In the genomic region with DNA sequence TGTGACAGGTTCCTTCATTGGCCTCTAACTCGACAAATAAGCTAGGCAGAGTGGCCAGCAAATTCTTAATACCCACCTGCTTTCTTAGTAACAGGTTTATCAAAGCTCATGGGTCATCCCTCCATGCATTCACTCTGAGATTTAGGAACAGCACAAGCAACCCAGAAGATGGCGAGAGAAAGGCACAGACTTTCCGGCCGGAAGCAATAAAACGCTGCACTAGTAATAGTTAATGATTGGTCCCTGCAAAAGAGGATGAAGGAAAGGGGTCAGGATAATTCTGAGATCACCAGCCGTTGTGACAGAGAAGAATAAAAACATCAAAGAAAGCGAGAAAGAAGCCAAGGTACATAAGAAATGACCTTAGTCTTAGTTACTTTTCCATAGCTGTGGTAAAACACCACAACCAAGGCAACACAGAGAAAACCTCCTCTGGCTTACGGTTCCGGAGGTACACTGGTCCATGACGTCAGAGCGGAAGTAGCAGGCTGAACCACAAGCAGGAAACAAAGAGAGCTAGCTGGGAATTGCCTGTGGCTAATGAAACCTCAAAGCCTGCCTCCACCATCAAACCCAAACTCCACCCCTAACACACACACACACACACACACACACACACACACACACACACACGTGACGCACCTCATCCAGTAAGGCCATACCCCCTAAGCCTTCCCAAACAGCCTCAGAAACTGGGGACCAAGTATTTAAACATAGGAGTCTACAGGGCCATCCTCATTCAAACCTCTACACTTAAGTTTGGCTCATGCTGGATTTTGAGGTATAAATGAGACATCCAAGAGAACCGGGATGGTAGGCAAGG, we compare ENCODE assay signal across 8 mouse cellular contexts.
DNase-seq lines count a peak whose midpoint lies in the region; ATAC-seq and TF ChIP-seq lines count a peak whose summit lies in the region.

No protein-coding gene starts in this region.

- no peaks in the 10 kb centered on the region for H3K27me3 ChIP-seq in midbrain, embryonic 11.5 days (ENCODE audit: control insufficient read depth, insufficient read depth, low read length)
- H3K27me3 ChIP-seq in midbrain, embryonic 13.5 days, result no peaks in the 10 kb centered on the region
- no peaks in the 10 kb centered on the region for H3K27me3 ChIP-seq in intestine, postnatal 0 days (replicated peaks; ENCODE audit: control insufficient read depth, insufficient read depth, low read length)

- TF ChIP-seq CTCF in intestine, postnatal 0 days (IDR thresholded peaks at IDR 0.05; ENCODE audit: low read depth), result no peak

- H3K9ac ChIP-seq in midbrain, embryonic 11.5 days (ENCODE audit: low read length), result no peak overlapping the region
- H3K9ac ChIP-seq in midbrain, embryonic 13.5 days (replicated peaks), result no peak overlapping the region
- H3K9ac ChIP-seq in intestine, postnatal 0 days (ENCODE audit: low read depth, low read length), result no peak overlapping the region

- no peaks in the 10 kb centered on the region for H3K36me3 ChIP-seq in midbrain, embryonic 11.5 days (ENCODE audit: control insufficient read depth, insufficient read depth, low read length)
- no peaks in the 10 kb centered on the region for H3K36me3 ChIP-seq in midbrain, embryonic 13.5 days
- H3K36me3 ChIP-seq in intestine, postnatal 0 days (ENCODE audit: control insufficient read depth, insufficient read depth), result no peaks in the 10 kb centered on the region

- no peak for ATAC-seq in midbrain, embryonic 11.5 days (ENCODE audit: low FRiP score)
- no peak for ATAC-seq in midbrain, embryonic 13.5 days
- peak; percentile 53; the same call in 1 of the 2 replicates for ATAC-seq in intestine, postnatal 0 days

- H3K4me2 ChIP-seq in midbrain, embryonic 11.5 days, result no peak overlapping the region
- H3K4me2 ChIP-seq in midbrain, embryonic 13.5 days (replicated peaks), result no peak overlapping the region
- H3K4me2 ChIP-seq in intestine, postnatal 0 days (replicated peaks; ENCODE audit: low read depth), result 0 out of 2 replicates have a peak overlapping the region, but pooled peaks have one; percentile 21

- no peak overlapping the region for H3K27ac ChIP-seq in midbrain, embryonic 11.5 days (ENCODE audit: low read depth, low read length)
- H3K27ac ChIP-seq in midbrain, embryonic 13.5 days, result no peak overlapping the region
- H3K27ac ChIP-seq in intestine, postnatal 0 days (ENCODE audit: low read depth, low read length), result no peak overlapping the region

- peak; percentile 53 for DNase-seq in midbrain, embryonic 11.5 days (ENCODE audit: low spot score, missing footprints)
- DNase-seq in lung, postnatal 25 days (ENCODE audit: low spot score), result peak; percentile 63
- peak; percentile 77 for DNase-seq in thymus, postnatal 25 days
- no peak for DNase-seq in adipocyte (ENCODE audit: low spot score)
- no peak for DNase-seq in frontal cortex, postnatal 25 days (ENCODE audit: low spot score in 2 of 2)
- DNase-seq in layer of hippocampus, postnatal 25 days (ENCODE audit: extremely low spot score in 1 of 2, low spot score in 1 of 2), result no peak

- 79% methylated on average over 14 of the region's 14 CpGs for WGBS in midbrain, embryonic 11.5 days
- WGBS in midbrain, embryonic 13.5 days, result 79% methylated on average over 14 of the region's 14 CpGs
- 49% methylated on average over 14 of the region's 14 CpGs for WGBS in intestine, postnatal 0 days

- no peak overlapping the region for H3K4me3 ChIP-seq in midbrain, embryonic 11.5 days (ENCODE audit: low read depth, low read length)
- H3K4me3 ChIP-seq in midbrain, embryonic 13.5 days (replicated peaks), result no peak overlapping the region
- H3K4me3 ChIP-seq in intestine, postnatal 0 days (ENCODE audit: low read depth, low read length), result no peak overlapping the region

- no peaks in the 10 kb centered on the region for H3K9me3 ChIP-seq in midbrain, embryonic 11.5 days (ENCODE audit: control insufficient read depth, low read length)
- no peaks in the 10 kb centered on the region for H3K9me3 ChIP-seq in midbrain, embryonic 13.5 days
- no peaks in the 10 kb centered on the region for H3K9me3 ChIP-seq in intestine, postnatal 0 days (ENCODE audit: control insufficient read depth)

- H3K4me1 ChIP-seq in midbrain, embryonic 11.5 days (ENCODE audit: control insufficient read depth, insufficient read depth, low read length), result peaks cover 5% of the 10 kb centered on the region; the same call in 1 of the 2 replicates
- H3K4me1 ChIP-seq in midbrain, embryonic 13.5 days (replicated peaks), result peaks cover 27% of the 10 kb centered on the region
- no peaks in the 10 kb centered on the region for H3K4me1 ChIP-seq in intestine, postnatal 0 days (replicated peaks; ENCODE audit: control insufficient read depth, insufficient read depth, low read length)

Comparison
In these comparisons a context has a peak if more than half of its experiments do, and no peak if none do; other contexts are left out.
1. DNase-seq: peak in midbrain, embryonic 11.5 days (single experiment), lung, postnatal 25 days (single experiment) and thymus, postnatal 25 days (single experiment); none in adipocyte (single experiment), frontal cortex, postnatal 25 days (0 of 2) and layer of hippocampus, postnatal 25 days (0 of 2).